In genomic region chr15:78786411-78786818, GRCm38 (mm10) we compare ENCODE assay signal across 9 mouse cellular contexts. TPM values are rescaled to one million over a fixed set of nuclear protein-coding genes. Genes with fewer than 3 reads are reported as not detected.
DNase-seq lines count a peak whose midpoint lies in the region; ATAC-seq and TF ChIP-seq lines count a peak whose summit lies in the region.
"Had no signal": no experiment of that assay in that cellular context is flagged by ENCODE, and none has a peak within 500 bp of the region (broad histone marks: within the 10 kb centered on the region; RNA-seq: fewer than 3 reads in every experiment).

No protein-coding gene starts in this region.

- peaks cover 15% of the 10 kb centered on the region for H3K36me3 ChIP-seq in heart, adult 2 months (ENCODE audit: control insufficient read depth, insufficient read depth, low read length)
- peaks cover 12% of the 10 kb centered on the region; the same call in 1 of the 2 replicates for H3K36me3 ChIP-seq in intestine, postnatal 0 days (ENCODE audit: control insufficient read depth, insufficient read depth)

- 0 out of 2 replicates have a peak overlapping the region, but pooled peaks have one; percentile 7 for H3K4me2 ChIP-seq in intestine, postnatal 0 days (replicated peaks; ENCODE audit: low read depth)

- intact Hi-C loops in heart, adult 2 months (cut with DNase I): loop anchor here (1.0 to 5.0 kb wide), 4 partner anchors 13 to 259 kb away; partner anchors contain the start of genes Card10 and Mfng

- H3K9ac ChIP-seq in heart, adult 2 months (ENCODE audit: low read depth, low read length): no peak overlapping the region
- no peak overlapping the region for H3K9ac ChIP-seq in intestine, postnatal 0 days (ENCODE audit: low read depth, low read length)

- H3K79me2 ChIP-seq in heart, adult 2 months (replicated peaks; ENCODE audit: control insufficient read depth, insufficient read depth, low read length): no peaks in the 10 kb centered on the region

- peak overlapping the region; percentile 92 for H3K27ac ChIP-seq in heart, adult 2 months
- H3K27ac ChIP-seq in intestine, postnatal 0 days (ENCODE audit: low read depth, low read length): peak overlapping the region; percentile 62; the same call in 1 of the 2 replicates

- peak; percentile 29; the same call in 1 of the 2 replicates for TF ChIP-seq EP300 in heart, adult 2 months (IDR thresholded peaks at IDR 0.05; ENCODE audit: insufficient read depth, low read depth, low read length)

- 45% methylated on average over 9 of the region's 9 CpGs for WGBS in heart, adult 2 months
- 65% methylated on average over 9 of the region's 9 CpGs for WGBS in intestine, postnatal 0 days

- no peak for ATAC-seq in intestine, postnatal 0 days

- H3K4me1 ChIP-seq in heart, adult 2 months (ENCODE audit: control insufficient read depth, insufficient read depth, low read length): peaks cover 47% of the 10 kb centered on the region
- H3K4me1 ChIP-seq in intestine, postnatal 0 days (replicated peaks; ENCODE audit: control insufficient read depth, insufficient read depth, low read length): 0 out of 2 replicates have a peak, but pooled peaks cover 6% of the 10 kb centered on the region

- peak; percentile 80 for DNase-seq in gastrocnemius, adult 18-20 months (ENCODE audit: low spot score)
- no peak for DNase-seq in gastrocnemius, postnatal 10 days
- peak; percentile 70 for DNase-seq in 3T3-L1 (ENCODE audit: low read depth, low spot score)
- peak; percentile 70 to 82 for DNase-seq in heart, adult 2 months
- DNase-seq in ovary, adult 18-20 months (ENCODE audit: low spot score): no peak
- no peak for DNase-seq in layer of hippocampus, adult 8-10 months (ENCODE audit: low spot score in 2 of 2)
- no peak for DNase-seq in thymus, adult 18-20 months
- DNase-seq: adrenal gland, adult 8-10 months had no signal

- H3K9me3 ChIP-seq in intestine, postnatal 0 days (ENCODE audit: control insufficient read depth): no peaks in the 10 kb centered on the region

- TF ChIP-seq POLR2A in heart, adult 2 months (IDR thresholded peaks at IDR 0.05; ENCODE audit: insufficient read depth, low read depth, low read length): 0 out of 2 replicates have a peak, but pooled peaks have one; percentile 20

- H3K27me3 ChIP-seq in heart, adult 2 months (ENCODE audit: control insufficient read depth, insufficient read depth, low read length): no peaks in the 10 kb centered on the region
- H3K27me3 ChIP-seq in intestine, postnatal 0 days (replicated peaks; ENCODE audit: control insufficient read depth, insufficient read depth, low read length): no peaks in the 10 kb centered on the region

- TF ChIP-seq CTCF in heart, adult 2 months (IDR thresholded peaks at IDR 0.05): no peak
- no peak for TF ChIP-seq CTCF in intestine, postnatal 0 days (IDR thresholded peaks at IDR 0.05; ENCODE audit: low read depth)

- no peak overlapping the region for H3K4me3 ChIP-seq in heart, adult 2 months
- no peak overlapping the region for H3K4me3 ChIP-seq in intestine, postnatal 0 days (ENCODE audit: low read depth, low read length)

RNA-seq across cellular contexts. Expression of gene Mfng, which starts 13.1 kb away (rescaled TPM):
- 1 to 10 TPM; 1.8 to 3.6 TPM for total RNA-seq in gastrocnemius, adult 18-20 months (2021)
- total RNA-seq in gastrocnemius, postnatal 10 days (2021): 1 to 10 TPM; 7.9 to 9.5 TPM
- total RNA-seq in heart, adult 2 months (2021): 10 to 100 TPM; 11.1 to 11.6 TPM
- polyA plus RNA-seq in heart, adult 2 months (2012; rRNA removed): 15.0 and 19.1 TPM in 2 replicates
- polyA plus RNA-seq in intestine, postnatal 0 days (2015; fragmentation: Nextera tagmentation; extraction: Ambion mirVana): 7.2 and 7.6 TPM in 2 replicates
- total RNA-seq in layer of hippocampus, adult 8-10 months (2022): 10 to 100 TPM in 1 of 4 experiments, 1 to 10 TPM in 3; 6.5 to 11.2 (median 8.1) TPM

RNA-seq across cellular contexts. Expression of gene Card10, which starts 16.4 kb away (rescaled TPM):
- 1 to 10 TPM; 4.1 to 6.5 TPM for total RNA-seq in gastrocnemius, adult 18-20 months (2021)
- total RNA-seq in gastrocnemius, postnatal 10 days (2021): 10 to 100 TPM in 1 of 2 experiments, 1 to 10 TPM in 1; 9.3 to 11.3 TPM
- total RNA-seq in heart, adult 2 months (2021): 10 to 100 TPM; 15.0 to 17.0 TPM
- polyA plus RNA-seq in heart, adult 2 months (2012; rRNA removed): 22.3 and 28.5 TPM in 2 replicates
- 3.2 and 3.9 TPM in 2 replicates for polyA plus RNA-seq in intestine, postnatal 0 days (2015; fragmentation: Nextera tagmentation; extraction: Ambion mirVana)
- 1 to 10 TPM; 6.6 to 8.2 (median 6.9) TPM for total RNA-seq in layer of hippocampus, adult 8-10 months (2022)

RNA-seq across cellular contexts. Expression of gene Cdc42ep1, which starts 56.0 kb away (rescaled TPM):
- total RNA-seq in gastrocnemius, adult 18-20 months (2021): 1 to 10 TPM; 5.2 to 9.5 TPM
- total RNA-seq in gastrocnemius, postnatal 10 days (2021): 10 to 100 TPM; 26.3 to 35.0 TPM
- total RNA-seq in heart, adult 2 months (2021): 10 to 100 TPM; 30.8 to 37.1 TPM
- polyA plus RNA-seq in heart, adult 2 months (2012; rRNA removed): 62.3 and 71.8 TPM in 2 replicates
- polyA plus RNA-seq in intestine, postnatal 0 days (2015; fragmentation: Nextera tagmentation; extraction: Ambion mirVana): 16.8 and 17.0 TPM in 2 replicates
- 10 to 100 TPM; 14.5 to 18.7 (median 16.2) TPM for total RNA-seq in layer of hippocampus, adult 8-10 months (2022)

Comparison
In these comparisons a context has a peak if more than half of its experiments do, and no peak if none do; other contexts are left out.
1. DNase-seq: peak in gastrocnemius, adult 18-20 months (single experiment), 3T3-L1 (single experiment) and heart, adult 2 months (2 of 2); none in gastrocnemius, postnatal 10 days (single experiment), ovary, adult 18-20 months (single experiment), layer of hippocampus, adult 8-10 months (0 of 2) and thymus, adult 18-20 months (0 of 2).